Mouse (Mus musculus): ENCODE measurements around the gene Clrn1.

Clrn1 gene

GRCm38 (mm10) chr3:58831586-58831985 lies 53.6 kb downstream of the Clrn1 start:
- no peak for DNase-seq (ENCODE audit: low spot score)

GRCm38 (mm10) chr3:58829926-58830325 lies 55.2 kb downstream of the Clrn1 start:
- no peak for DNase-seq (ENCODE audit: low spot score)

- no peak for DNase-seq (ENCODE audit: low spot score)
Measured at GRCm38 (mm10) chr3:58828366-58829153, 56.6 kb downstream of the Clrn1 start.

GRCm38 (mm10) chr3:58826266-58826665 lies 58.9 kb downstream of the Clrn1 start:
- peak; percentile 74 for DNase-seq (ENCODE audit: low spot score)

- DNase-seq (ENCODE audit: low spot score), result no peak
Measured at GRCm38 (mm10) chr3:58822211-58822610, 62.9 kb downstream of the Clrn1 start, which contains the start of gene Mindy4b-ps. TSS of gene Mindy4b-ps (minus strand) at chr3:58822311.

GRCm38 (mm10) chr3:58817337-58817736 lies 67.8 kb downstream of the Clrn1 start:
- DNase-seq (ENCODE audit: low spot score), result no peak

GRCm38 (mm10) chr3:58814191-58814590 lies 70.9 kb downstream of the Clrn1 start:
- no peak for DNase-seq (ENCODE audit: low spot score)

GRCm38 (mm10) chr3:58810353-58810752 lies 74.8 kb downstream of the Clrn1 start:
- DNase-seq (ENCODE audit: low spot score), result no peak

GRCm38 (mm10) chr3:58809111-58809915 lies 75.8 kb downstream of the Clrn1 start:
- DNase-seq (ENCODE audit: low spot score), result no peak

- no peak for DNase-seq (ENCODE audit: low spot score)
Measured at GRCm38 (mm10) chr3:58808636-58809035, 76.5 kb downstream of the Clrn1 start.

- DNase-seq (ENCODE audit: low spot score), result no peak
Measured at GRCm38 (mm10) chr3:58804745-58805144, 80.4 kb downstream of the Clrn1 start.

- no peak for DNase-seq (ENCODE audit: low spot score)
Measured at GRCm38 (mm10) chr3:58798676-58799075, 86.5 kb downstream of the Clrn1 start.

- no peak for DNase-seq (ENCODE audit: low spot score)
Measured at GRCm38 (mm10) chr3:58798245-58798644, 86.9 kb downstream of the Clrn1 start.
